Mouse (Mus musculus) heart, postnatal 25 days (tissue): ENCODE results near the gene Tead4. TPM values are rescaled to one million over a fixed set of nuclear protein-coding genes. Genes with fewer than 3 reads are reported as not detected.
"Not testable (repeated sequence)": the region's sequence is repeated elsewhere in the genome, so short reads cannot be mapped to it uniquely, and the experiment has no call there.

Experiments
- DNase-seq: peaks from one replicate; pipeline ENCODE4 v3.0.0; 2022; ENCODE audit warnings: low spot score
- intact Hi-C: fragments of 180-260 bp; cut with DNase I; formaldehyde crosslinking; loops from one replicate; pipeline ENCODE4 v1.15.1; 2025
- total RNA-seq, 2 experiments: library from RNA; stranded (reverse); gene quantifications; 2 replicates each; pipeline ENCODE4 v1.2.3; 2021

Tead4 gene
- total RNA-seq, 2 experiments from 2014 or later: 3.7 to 4.4 TPM

DNA sequence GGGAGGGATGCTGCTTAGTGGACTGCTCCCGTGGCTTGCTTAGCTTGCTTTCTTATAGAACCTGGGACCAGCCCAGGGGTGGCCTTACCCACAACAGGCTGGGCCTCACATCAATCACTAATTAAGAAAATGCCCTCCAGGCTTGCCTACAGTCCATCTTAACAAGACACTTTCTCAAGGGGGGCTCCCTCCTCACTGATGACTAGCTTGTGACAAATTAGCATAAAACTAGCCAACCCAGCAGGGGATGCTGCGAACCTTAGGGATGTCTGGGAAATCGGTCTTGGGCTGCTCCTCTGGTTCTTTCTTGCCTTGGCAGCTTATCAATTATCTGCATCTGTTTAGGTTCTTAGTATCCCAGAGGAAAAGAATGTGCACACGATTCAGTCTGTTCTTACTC, 46.1 kb downstream of the Tead4 start:
- no peak for DNase-seq
- intact Hi-C loops: no loop called here

DNA sequence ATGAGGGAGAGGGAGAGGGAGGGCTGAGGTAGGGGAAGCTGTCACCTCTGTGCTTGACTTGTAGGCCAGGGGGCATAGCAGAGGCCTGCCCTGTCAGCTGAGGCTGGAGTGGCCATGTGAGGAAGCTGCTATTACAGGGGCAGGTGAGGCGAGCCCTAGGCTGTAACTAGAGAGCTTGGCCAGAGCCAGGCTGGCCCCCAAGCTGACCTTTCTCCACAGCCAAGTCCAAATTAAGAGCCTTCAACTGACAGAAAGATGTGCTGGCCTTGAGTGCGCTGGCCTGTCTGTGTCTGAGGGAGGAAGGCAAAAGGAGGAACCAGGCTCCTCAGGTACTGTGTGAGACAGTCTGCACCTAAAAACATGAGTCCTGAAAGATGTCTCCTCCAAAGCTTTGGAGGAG, 47.5 kb downstream of the Tead4 start:
- no peak for DNase-seq
- intact Hi-C loops: no loop called here

DNA sequence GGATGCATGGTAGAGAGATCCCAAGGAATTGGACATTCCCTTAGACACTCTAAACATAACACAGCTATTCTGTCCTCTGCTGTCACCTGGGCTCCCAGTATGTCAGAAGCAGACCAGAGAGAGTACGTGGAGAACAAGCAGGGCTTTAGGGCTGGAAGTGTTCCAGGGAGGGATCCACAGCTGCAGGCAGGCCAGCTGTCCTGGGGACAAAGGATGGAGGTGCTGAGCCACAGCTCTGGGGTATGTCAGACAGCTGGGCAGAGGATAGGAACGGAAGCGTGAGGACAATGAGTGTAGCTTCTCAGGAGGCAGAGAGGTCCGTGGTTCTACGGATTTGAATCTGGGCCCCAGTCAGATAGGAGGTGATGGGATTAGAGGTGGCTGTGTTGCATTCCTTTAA, 50.0 kb downstream of the Tead4 start:
- DNase-seq: no peak
- intact Hi-C loops: no loop called here

DNA sequence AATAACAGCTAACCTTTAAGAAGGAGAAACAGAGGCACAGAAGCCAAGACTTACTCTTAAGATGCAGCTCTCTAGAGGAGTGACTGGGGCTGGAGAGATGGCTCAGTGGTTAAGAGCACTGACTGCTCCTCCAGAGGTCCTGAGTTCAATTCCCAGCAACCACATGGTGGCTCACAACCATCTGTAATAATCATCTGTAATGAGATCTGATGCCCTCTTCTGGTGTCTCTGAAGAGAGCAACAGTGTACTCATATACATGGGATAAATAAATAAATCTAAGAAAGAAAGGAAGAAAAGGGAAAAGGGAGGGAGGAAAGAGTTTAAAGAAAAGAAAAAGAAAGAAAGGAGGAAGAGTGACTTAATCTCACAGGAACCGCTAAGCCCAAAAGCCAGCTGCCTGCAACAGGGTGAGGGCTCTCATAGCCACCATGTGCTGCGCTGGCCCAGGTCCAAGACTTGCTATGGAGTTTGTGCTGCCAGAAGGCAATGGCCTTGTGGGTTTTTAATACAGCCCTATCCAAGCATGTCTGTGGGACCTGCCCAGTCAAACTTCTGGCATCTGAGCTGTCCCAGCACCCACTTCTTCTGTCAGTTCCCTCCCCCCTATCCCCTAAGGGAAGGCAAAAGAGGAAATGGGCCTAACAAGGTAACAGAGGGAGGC, 63.4 kb downstream of the Tead4 start:
- intact Hi-C loops: no loop called here
- no peak for DNase-seq

DNA sequence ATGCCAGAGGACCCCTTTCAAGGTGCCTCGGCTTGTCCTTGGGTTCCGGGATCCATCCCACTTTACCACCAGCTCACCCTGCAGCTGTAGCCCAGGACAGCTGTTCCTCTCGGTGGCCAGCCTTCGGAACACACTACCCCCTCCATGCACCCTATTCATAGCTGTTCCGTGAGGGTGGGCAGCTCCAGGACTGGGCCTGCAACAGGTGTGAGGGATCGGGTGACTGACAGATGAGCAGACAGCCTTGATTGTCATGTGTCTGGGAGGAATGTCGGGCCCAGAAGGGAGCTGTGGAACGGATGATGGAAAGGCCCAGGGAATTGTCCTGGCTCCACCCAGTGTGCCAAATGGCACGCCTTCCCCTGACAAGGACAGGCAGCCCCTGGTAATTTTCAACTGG, 64.0 kb downstream of the Tead4 start:
- intact Hi-C loops: no loop called here
- DNase-seq: no peak

DNA sequence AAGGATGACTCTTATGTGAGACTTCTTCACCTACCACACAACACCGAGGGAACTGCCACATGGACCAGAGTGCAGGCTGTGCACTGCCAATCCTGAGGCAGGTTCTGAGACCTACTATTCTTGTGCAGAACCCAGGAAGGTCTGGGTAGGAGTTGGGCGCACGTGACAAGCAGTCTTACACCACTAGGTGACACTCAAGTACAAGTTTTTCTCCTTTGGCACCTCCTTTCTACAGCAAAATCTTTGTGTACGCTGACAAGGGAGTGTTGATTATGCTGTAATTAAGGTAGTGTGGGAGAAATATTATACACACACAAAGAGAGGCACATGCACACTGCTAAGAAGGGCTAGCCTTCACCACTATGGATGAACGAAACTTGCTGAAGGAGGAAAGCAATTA, 66.4 kb downstream of the Tead4 start:
- no peak for DNase-seq
- intact Hi-C loops: loop anchor here (1.0 to 2.0 kb wide), 2 partner anchors 74 to 177 kb away; no protein-coding TSS in a partner anchor

DNA sequence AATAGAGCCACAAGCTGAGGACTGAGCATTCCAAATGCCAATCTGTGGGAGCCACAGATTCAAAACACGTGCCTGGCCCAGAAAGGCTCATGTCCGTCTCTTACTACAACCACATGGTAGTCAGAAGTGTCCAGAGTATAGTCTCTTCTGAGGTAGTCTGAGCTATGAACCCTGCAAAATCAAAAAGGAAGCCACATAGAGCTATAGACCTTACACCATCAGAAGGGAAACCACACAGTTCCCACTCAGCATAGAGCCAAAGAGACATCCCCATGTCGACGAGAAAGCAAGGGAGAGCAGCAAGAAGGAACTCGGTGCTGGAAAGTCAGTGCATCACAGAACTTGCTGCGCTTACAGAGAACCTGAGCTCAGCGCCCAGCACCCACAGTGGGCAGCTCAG, 68.4 kb downstream of the Tead4 start:
- DNase-seq: no peak
- intact Hi-C loops: no loop called here

DNA sequence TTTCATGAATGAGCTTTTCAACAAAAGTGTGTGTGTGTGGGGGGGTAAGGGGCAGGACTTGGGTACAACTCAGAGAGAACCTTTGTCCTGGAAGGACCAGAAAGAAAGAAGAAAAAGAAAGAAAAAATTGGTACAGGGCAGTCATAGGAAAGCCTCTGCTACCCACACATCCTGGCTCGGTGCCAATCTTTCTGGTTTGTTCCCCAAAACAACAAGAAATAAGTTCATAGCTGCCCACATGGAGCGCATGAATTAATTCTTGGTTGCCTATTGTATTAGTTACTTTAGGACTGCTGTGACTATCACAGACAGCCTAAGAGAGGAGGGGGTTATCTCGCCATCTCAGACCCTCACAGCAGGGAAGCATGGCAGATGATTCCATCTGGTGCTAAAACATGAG, 68.9 kb downstream of the Tead4 start:
- no peak for DNase-seq
- intact Hi-C loops: no loop called here

DNA sequence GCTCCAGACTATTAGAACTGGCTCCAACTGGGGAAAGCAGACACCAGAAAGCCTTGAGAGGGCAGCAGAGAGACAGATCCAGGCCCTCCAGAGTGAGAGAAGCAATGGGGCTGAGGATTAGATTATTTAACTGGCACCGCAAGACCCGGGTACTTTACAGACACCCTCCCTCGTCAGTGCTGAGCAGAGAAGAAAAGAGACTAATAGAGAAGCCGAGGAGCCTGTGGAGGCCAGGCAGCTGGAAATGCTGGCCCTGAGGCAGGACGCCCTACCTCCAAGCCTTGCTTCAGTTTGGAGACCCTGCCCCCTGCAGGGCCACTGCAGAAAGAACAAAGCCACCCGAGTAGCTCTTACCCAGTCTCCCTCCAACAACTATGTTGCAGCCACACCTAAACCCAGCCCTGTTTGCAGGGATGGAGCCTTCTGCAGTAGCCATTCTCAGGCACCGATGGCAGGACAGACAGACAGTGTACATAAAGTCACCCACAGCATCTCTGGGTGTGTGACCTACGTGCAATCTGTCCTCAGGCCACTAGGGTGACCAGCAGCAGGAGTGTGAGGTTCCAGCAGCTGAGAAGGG, 73.1 kb downstream of the Tead4 start:
- intact Hi-C loops: no loop called here
- no peak for DNase-seq

DNA sequence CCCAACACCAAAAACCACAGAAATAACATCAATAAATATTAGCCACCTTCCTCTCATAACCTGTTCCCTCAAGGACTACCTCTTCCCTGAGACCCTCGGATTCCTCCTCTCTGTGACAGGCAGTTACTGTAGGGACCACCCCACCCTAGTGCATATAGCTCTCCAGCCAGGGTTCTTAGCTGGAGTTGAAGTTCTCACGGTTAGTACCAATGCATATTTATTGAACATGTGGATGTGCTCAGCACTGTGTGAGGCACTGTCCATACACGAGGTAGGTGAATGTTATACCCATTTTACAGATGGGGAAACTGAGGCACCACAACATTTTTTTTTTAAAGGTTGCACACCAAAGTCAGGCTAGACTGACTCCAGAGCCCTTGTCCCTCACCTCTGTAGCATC, 73.7 kb downstream of the Tead4 start:
- intact Hi-C loops: no loop called here
- no peak for DNase-seq

DNA sequence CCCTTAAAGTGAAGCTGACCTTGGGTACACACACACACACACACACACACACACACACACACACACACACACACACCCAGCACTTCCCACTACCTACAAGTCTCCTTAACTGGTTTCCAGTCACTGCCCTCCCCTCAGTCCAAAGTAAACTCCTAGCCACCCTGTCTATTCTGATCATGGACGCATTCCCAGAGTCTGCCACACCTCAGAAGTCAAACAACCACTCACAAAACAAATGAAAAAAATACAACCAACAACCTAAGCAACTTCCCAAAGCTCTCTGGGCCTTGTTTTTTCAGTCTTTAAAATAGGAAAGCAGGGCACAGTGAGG, 74.8 kb downstream of the Tead4 start:
- intact Hi-C loops: no loop called here

DNA sequence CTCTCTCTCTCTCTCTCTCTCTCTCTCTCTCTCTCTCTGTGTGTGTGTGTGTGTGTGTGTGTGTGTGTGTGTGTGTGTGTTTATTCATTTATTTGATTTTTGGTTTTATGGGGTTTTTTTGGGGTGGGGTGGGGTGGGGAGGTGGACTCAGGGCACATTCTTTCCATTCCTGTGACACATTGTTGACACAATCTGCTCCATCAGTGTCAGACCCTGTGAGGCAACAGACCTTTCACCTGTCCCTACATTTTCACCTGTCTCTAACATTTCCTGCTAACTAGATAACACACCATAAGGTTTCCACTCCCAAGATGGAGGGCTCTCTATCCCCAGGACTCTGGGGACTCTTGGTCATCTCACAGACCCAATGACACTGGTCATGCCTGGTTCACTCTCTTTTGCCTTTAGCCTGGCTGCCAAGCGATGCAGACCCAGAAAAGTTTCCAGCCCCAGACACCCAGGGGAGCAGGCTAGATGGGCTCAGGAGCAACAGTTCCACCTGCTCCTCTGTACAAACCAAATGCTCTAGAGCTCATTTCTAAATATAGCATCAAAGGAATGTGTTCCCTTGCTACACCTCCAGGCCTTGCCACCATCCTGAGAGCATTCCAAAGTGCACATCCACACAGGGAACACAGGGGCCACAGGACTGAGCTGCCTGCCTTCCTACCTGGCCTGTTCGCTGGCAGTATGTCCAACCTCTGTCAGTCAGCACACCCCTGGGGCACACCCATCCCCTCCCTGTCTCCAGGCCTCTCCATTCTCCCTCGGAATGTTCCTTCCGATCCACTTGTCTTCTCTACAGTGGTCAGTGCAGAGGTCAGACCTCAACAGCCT, 75.4 kb downstream of the Tead4 start:
- DNase-seq: no peak
- intact Hi-C loops: no loop called here

More for the DNA sequence above, 74.8 kb downstream of the Tead4 start:
- no peak for DNase-seq

DNA sequence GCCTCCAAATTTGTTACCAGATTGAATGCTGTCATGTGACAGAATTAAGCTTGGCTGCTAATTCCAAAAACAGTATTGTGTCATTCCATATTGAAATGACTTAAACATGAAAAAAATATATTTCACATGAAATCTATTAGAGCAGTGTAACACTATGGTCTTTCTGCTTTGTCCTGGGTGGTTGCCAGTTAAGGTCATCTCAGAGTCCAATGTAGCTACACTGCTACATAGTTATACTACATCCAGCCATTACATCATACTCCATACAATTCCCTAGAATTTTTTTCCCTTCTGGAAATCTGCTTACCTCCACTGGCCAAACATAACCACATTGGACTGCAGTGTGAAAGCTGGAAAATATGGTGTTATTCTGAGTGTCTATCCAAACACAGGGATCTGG, 77.5 kb downstream of the Tead4 start:
- no peak for DNase-seq
- intact Hi-C loops: no loop called here

DNA sequence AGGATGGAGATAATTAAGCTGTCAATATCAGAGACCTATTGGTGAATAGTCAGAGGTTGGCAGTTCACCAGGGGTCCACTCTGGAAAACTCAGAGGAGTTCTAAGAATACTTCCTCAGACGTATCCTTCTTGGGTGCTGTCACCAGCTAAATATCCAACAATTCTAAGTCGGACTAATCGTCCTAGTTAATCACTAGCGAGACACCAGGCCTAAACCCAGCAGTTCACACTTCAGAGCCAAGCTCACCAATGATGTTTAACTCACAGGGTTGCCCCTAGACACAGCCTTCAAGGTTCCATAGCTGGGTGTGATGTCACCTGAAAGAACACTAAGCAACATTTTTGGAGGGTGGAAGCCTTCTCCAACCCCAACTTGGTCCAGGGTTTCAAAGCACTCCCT, 85.6 kb downstream of the Tead4 start:
- intact Hi-C loops, DNase-seq: not testable (repeated sequence)

DNA sequence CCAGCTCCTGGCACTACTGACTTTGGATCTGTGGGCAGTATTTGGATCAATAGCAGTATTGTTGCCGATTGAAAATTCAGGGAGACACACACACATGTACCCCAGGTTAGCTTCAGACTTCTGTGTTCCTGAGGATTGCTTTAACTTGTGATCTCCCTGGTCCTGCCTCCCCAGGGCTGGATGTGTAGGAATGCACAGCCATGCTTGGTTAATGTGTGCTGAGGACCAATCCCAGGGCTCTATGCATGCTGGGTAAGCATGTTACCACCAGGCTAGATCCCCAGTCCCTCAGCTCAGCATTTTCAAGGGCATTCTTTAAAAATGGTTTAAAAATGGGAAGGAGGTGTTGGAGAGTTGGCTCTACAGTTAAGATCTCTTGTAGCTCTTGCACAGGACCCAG, 91.4 kb downstream of the Tead4 start:
- intact Hi-C loops, DNase-seq: not testable (repeated sequence)

DNA sequence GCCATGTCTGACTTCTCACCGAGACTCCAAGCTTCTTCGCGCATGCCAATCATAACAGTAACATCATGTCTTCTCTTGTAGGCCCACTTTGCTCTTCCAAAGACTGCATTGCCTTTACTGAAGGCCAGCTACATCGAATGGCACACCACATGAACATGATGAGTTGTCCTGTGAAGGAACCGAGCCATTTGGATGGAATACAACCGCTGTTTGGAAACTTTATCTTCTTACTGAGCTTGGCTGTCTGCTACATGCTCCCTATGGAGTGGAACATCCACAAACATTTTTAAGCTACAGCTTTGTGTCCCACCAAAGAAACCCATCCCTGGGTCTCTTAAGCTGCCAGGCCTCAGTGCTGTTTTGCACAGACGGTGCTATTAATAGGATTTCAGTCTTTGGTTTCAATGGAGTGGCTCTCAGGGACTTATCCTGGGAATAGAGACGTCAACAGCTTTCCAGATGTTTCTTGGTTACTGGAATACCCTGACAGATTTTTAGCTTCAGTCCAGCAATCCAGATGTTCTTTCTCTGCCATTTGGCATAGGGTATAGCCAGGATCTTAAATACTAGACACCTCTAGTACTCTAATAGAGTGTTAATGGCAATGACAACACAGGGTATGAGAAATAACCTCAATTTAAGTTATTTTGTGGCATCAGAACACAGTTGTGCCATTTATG, 92.0 kb downstream of the Tead4 start:
- intact Hi-C loops: no loop called here
- no peak for DNase-seq

DNA sequence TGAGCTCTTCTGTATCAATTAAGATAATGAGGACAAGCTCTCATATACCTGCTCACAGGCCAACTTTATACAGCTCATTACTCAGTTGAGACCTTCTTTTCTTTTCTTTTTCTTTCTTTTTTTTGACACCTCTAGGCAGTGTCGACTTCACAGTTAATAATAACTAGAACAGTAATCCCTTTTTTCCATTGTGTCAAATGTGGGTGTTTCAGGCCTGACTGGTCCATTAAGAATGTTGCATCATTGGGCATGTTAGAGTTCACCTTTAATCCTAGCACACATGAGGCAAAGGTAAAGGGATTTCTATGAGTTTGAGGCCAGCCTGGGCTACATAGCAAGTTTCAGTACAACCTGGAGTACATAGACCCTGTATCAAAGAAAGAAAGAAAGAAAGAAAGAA, 97.1 kb downstream of the Tead4 start:
- intact Hi-C loops: loop anchor here (5.0 kb wide), 1 partner anchor 104 kb away; no protein-coding TSS in a partner anchor
- no peak for DNase-seq

DNA sequence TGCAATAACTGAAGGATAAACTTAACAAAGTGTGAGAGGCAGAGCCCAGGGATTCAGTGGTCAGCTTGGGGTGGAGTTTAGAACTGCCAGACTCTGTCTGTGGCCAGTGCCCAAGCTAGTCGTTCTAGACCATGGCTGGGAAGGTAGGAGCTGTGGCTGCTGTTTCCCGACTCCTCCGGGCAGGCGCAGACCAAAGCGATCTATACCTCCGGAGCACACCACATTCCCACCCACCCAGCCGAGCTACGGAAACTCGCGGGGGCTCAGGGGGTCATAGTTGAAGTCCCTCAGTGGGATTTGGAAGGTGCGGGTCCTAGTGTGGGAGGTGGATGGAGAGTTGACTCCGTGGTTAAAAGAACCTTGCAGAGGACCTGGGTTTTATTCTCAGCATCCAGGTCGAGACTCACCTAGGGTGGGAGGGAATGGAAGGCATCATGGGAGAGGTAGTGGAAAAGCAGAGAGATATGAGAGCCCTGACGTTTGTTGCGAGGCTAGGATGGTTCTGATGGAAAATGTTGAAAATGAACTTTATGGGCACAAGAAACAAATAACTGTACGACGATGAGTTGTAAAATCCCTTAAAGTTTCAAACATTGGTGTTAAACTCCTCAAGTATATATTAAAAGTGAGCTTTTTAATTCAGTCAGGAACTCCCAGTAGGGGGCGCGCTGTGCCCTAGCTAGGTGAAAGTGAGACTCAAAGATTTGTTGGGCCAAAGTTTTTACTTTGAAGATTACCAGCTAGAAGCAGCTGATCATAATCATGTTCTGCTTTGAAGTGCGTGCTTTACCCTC, 99.6 kb downstream of the Tead4 start:
- intact Hi-C loops: loop anchor here (5.0 kb wide), 1 partner anchor 106 kb away; no protein-coding TSS in a partner anchor
- peak; percentile 12 for DNase-seq

DNA sequence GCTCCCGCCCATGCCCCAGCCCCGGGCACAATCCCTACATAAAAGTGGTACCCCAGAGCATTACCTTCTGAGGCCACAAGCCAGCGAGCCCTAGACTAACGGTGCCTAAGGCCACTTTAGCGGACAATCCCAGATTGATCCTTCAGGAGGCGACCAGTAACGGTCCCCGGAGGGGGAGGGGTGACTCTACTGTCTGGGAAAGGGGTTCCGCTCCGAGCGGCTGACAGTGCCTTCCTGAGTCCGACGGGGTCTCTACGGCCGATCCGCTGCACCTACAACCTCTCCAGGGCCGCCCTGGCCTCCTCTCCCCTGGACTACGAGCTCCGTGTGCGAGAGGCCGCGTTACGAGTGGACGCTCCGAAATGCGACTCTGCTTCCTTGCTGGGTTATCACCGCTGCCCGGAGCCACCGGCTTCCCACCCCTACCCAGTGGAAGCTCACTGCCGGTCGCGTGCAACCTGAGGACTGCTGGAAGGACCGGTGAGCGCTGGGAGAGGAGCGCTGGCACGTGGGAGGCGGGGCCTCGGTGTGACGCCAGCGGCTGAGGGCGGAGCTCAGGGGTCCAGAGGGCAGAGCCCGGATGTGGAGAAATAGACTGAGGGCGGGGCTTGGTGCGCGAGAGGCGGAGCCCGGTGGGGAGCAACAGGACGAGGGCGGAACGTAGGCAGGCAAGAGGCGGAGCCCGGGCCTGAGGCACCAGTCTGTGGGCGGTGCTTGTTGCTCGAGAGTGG, 100.3 kb downstream of the Tead4 start:
- DNase-seq: peak; percentile 98
- intact Hi-C loops: loop anchor here (5.0 kb wide), 1 partner anchor 107 kb away; no protein-coding TSS in a partner anchor
